Mouse (Mus musculus) heart, postnatal 0 days (tissue): ENCODE measurements around the gene Snrk.

Experiments
- CTCF ChIP-seq: IDR thresholded peaks from 2 replicates; pipeline ENCODE4 v1.5.1; 2016; ENCODE audit warnings: antibody characterized with exemption, control low read depth, low read depth
- EP300 ChIP-seq: IDR thresholded peaks from 2 replicates; pipeline ENCODE4 v1.6.1; 2016; ENCODE audit warnings: antibody characterized with exemption, low read depth

DNA sequence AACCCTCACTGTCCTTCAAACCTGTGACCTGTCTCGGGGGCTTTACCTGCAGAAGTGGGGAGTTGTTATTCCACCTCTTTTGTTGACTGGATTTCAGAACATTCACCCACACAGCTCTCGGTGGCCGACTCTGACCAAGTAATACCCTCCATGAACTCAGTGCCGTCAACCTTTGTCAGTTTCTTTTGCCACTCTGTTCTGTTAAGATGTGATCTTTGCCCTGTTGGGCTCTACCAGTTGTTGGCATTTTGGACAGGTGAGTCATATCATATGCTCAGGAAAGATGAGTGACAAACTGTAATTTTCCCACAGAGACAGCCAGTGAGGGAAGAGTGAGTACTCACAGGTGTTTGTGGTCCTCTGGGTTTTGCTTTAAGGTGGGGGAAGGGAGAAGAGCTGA is 47.5 kb downstream of the Snrk start:
- TF ChIP-seq CTCF (no peak), EP300 (no peak)
